Mouse (Mus musculus) ES-E14 (cell line): ENCODE data around the gene Soat2. TPM values are rescaled to one million over a fixed set of nuclear protein-coding genes. Genes with fewer than 3 reads are reported as not detected.

Experiments used
- DNase-seq: peaks from one replicate; pipeline ENCODE4 v3.0.0-alpha.2; 2013; ENCODE audit warnings: low read depth, low spot score
- H3K27ac ChIP-seq: 2 replicates; pipeline ENCODE4 v1.5.1; 2012; ENCODE audit warnings: low read depth, mild to moderate bottlenecking, low read length, moderate library complexity, mixed read lengths; ENCODE audit not compliant: poor library complexity, insufficient read depth, severe bottlenecking
- H3K36me3 ChIP-seq: 2 replicates; pipeline ENCODE4 v1.6.1; 2012; ENCODE audit warnings: mild to moderate bottlenecking, low read length, moderate library complexity, mixed read lengths; ENCODE audit not compliant: control insufficient read depth, poor library complexity, insufficient read depth, severe bottlenecking
- H3K4me1 ChIP-seq, 2 experiments: fragments of 150-350 bp in 1 of 2; sonication (generic) in 1 of 2; 2 replicates each; pipeline ENCODE4 v1.6.1; 2012; ENCODE audit warnings: low read length in 2 of 2, mild to moderate bottlenecking in 1 of 2, mixed read lengths in 1 of 2; ENCODE audit not compliant: control insufficient read depth in 2 of 2, insufficient read depth in 2 of 2, poor library complexity in 1 of 2
- H3K4me3 ChIP-seq, 2 experiments: fragments of 150-350 bp in 1 of 2; sonication (generic) in 1 of 2; 2 replicates each; pipeline ENCODE4 v1.5.1; 2012; ENCODE audit warnings: low read length in 2 of 2, low read depth in 1 of 2, mild to moderate bottlenecking in 1 of 2, mixed read lengths in 1 of 2; ENCODE audit not compliant: insufficient read depth in 1 of 2, poor library complexity in 1 of 2, severe bottlenecking in 1 of 2
- H3K9ac ChIP-seq: 2 replicates; pipeline ENCODE4 v1.6.1; 2012; ENCODE audit warnings: low read depth, mild to moderate bottlenecking, low read length, mixed read lengths; ENCODE audit not compliant: poor library complexity, insufficient read depth, severe bottlenecking
- H3K9me3 ChIP-seq: fragments of 150-350 bp; sonication (generic); 2 replicates; pipeline ENCODE4 v1.6.1; 2012; ENCODE audit warnings: low read depth, mild to moderate bottlenecking, low read length; ENCODE audit not compliant: control insufficient read depth, insufficient read depth
- CHD2 ChIP-seq: IDR thresholded peaks from 2 replicates; pipeline ENCODE4 v1.6.1; 2014; ENCODE audit warnings: mild to moderate bottlenecking, low read depth, low read length, inconsistent platforms
- HCFC1 ChIP-seq: IDR thresholded peaks from 2 replicates; pipeline ENCODE4 v1.6.1; 2012; ENCODE audit warnings: low read length, inconsistent platforms, borderline replicate concordance; ENCODE audit not compliant: insufficient read depth
- MAFK ChIP-seq: IDR thresholded peaks from 2 replicates; pipeline ENCODE4 v1.6.1; 2014; ENCODE audit warnings: mild to moderate bottlenecking, low read depth, low read length, inconsistent platforms; ENCODE audit not compliant: insufficient read depth
- ZC3H11A ChIP-seq: IDR thresholded peaks from 2 replicates; pipeline ENCODE4 v1.6.1; 2012; ENCODE audit warnings: low read depth, mild to moderate bottlenecking, inconsistent platforms, low read length, borderline replicate concordance
- ZNF384 ChIP-seq: IDR thresholded peaks from 2 replicates; pipeline ENCODE4 v1.6.1; 2012; ENCODE audit warnings: low read depth, low read length, inconsistent platforms
- in situ Hi-C, 2 experiments: fragments of 600-800 bp; cut with MboI; formaldehyde crosslinking; loops; one replicate each; pipeline ENCODE4 v1.15.1; 2025; ENCODE audit warnings: low sequenced_read_pairs in 2 of 2, inconsistent platforms in 1 of 2; ENCODE audit not compliant: unreplicated experiment in 2 of 2
- total RNA-seq: library from RNA; depleted of rRNA; stranded (reverse); fragments of 300-350 nt; gene quantifications from 2 replicates; pipeline ENCODE4 v1.2.3, GENCODE M21; 2012

Gene Soat2
- total RNA-seq, 1 experiment = 5.3 TPM

DNA sequence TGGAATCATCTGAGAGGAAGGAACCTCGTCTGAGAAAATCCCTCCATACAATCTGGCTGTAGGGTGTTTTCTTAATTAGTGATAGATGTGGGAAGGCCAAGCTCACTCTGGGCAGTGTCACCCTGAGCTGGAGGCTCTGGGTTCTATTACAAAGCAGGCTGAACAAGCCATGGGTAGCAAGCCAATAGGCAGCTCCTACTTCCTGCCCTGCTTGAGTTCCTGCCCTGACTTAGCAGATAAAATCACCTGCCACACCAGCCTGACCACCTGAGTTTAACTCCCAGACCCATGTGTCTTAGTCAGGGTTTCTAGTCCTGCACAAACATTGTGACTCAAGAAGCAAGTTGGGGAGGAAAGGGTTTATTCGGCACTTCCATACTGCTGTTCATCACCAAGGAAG, 18.7 kb downstream of the Soat2 start:
- no peak overlapping the region for H3K4me3 ChIP-seq
- no peak overlapping the region for H3K9ac ChIP-seq
- H3K9me3 ChIP-seq = no peaks in the 10 kb centered on the region
- H3K36me3 ChIP-seq = 0 out of 2 replicates have a peak, but pooled peaks cover 1% of the 10 kb centered on the region
- no peaks in the 10 kb centered on the region; a peak in 1 of 4 replicates for H3K4me1 ChIP-seq
- DNase-seq = no peak
- H3K27ac ChIP-seq = no peak overlapping the region
- no peak for TF ChIP-seq HCFC1
- TF ChIP-seq ZNF384 = no peak
- no peak for TF ChIP-seq MAFK
- TF ChIP-seq CHD2 = no peak
- no peak for TF ChIP-seq ZC3H11A
- in situ Hi-C loops = no loop called here

DNA sequence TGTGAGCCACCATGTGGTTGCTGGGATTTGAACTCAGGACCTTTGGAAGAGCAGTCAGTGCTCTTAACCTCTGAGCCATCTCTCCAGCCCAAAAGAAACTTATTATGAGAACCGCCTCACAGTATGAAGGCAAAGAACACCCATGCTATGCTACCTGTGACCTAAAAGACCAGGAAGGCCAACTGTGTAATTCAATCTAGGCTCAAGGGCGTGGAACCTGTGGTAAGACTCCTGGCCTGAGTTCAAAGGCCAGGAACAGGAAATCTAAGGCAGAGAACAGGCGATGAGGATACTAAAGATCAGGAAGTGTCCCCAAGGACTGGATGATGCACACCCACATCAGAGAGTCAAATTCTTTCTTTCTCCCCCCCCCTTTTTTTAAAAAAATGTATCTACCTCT, 23.3 kb downstream of the Soat2 start:
- Histone ChIP-seq H3K4me3 (no peak overlapping the region), H3K36me3 (0 out of 2 replicates have a peak, but pooled peaks cover 6% of the 10 kb centered on the region), H3K9me3 (no peaks in the 10 kb centered on the region), H3K27ac (no peak overlapping the region), H3K4me1 (peaks cover 3 to 10% of the 10 kb centered on the region in 2 experiments; a peak in 2 of 4 replicates), H3K9ac (no peak overlapping the region)
- DNase-seq = no peak
- in situ Hi-C loops = no loop called here
- TF ChIP-seq ZC3H11A (no peak), ZNF384 (no peak), MAFK (no peak), HCFC1 (no peak), CHD2 (no peak)

DNA sequence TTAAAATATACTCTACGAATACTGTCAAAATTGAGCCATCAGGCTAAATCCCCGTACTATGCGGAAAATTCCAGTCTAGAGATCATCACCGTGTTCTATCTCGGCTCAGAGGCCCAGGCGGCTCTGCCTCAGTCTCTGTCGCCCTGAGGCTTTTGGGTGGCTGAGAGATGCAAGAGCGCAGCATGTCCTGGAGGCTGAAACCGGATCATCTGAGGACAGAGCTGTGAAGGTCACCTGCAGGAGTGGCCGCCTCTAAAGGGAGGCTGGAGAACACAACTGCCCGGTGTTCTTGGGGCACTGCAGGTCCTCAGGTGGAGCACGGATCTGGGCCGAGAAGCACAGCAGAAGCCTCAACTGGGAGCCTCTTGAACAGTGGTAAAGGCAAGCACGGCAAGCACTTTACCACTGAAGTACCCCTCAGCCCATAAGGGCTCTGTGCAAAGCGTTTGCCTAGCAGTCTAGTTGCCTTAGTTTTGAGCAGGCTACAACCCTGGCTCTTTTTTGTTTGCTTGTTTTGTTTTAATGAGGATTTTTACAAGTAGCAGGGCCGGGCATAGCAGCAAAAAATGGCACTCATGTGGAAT, 25.5 kb downstream of the Soat2 start:
- Histone ChIP-seq H3K9me3 (no peaks in the 10 kb centered on the region), H3K36me3 (0 out of 2 replicates have a peak, but pooled peaks cover 4% of the 10 kb centered on the region), H3K4me1 (peaks cover 8 to 18% of the 10 kb centered on the region in 2 experiments; a peak in 2 of 4 replicates), H3K4me3 (no peak overlapping the region), H3K27ac (no peak overlapping the region), H3K9ac (no peak overlapping the region)
- no peak for DNase-seq
- in situ Hi-C loops = no loop called here
- TF ChIP-seq CHD2 (no peak), MAFK (no peak), ZC3H11A (no peak), HCFC1 (no peak), ZNF384 (no peak)

DNA sequence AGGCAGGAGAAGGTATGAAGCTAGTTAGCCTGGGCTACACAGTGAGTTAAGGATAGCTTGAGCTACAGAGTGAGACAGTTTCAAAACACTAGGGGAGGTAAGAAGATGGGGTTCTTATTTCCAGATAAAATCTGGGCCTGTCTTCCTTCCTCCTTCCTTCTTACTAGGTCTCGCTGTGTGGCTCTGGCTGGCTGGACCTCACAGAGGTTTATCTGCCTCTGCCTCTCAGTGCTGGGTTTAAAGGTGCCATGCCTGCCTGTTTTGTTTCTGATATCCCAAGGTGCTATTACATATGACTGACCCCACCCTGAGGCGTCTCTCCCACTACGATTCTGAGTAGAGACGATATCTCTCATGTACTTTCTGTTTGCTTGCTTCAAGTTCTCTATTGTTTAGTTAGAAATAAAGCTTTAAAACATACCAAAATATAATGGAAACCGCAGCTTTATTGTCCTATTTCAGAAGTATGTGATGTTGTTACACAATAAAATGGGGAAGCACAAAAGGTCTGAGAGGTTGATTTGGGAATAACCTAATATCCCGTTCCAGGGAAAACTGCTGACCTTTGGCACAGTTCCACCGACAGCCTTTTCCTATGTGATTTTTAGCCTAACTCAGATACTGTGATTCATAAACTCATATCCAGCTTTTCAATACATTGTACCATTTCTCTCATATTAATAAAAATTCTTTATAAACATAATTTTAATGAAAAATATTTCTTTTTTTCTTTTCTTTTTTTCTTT, 26.4 kb downstream of the Soat2 start:
- 0 out of 2 replicates have a peak, but pooled peaks cover 4% of the 10 kb centered on the region for H3K36me3 ChIP-seq
- no peaks in the 10 kb centered on the region for H3K9me3 ChIP-seq
- H3K9ac ChIP-seq = 0 out of 2 replicates have a peak overlapping the region, but pooled peaks have one; percentile 2
- DNase-seq = no peak
- in situ Hi-C loops = no loop called here
- no peak overlapping the region for H3K4me3 ChIP-seq
- H3K4me1 ChIP-seq = peaks cover 8 to 18% of the 10 kb centered on the region in 2 experiments; a peak in 2 of 4 replicates
- no peak overlapping the region for H3K27ac ChIP-seq
- TF ChIP-seq MAFK (no peak), ZNF384 (no peak)
